Comparison of ENCODE assay signal across 27 mouse cellular contexts in genomic region chr4:72629416-72629815, GRCm38 (mm10).
DNase-seq lines count a peak whose midpoint lies in the region; ATAC-seq and TF ChIP-seq lines count a peak whose summit lies in the region.
"Had no signal": no experiment of that assay in that cellular context is flagged by ENCODE, and none has a peak within 500 bp of the region (broad histone marks: within the 10 kb centered on the region; RNA-seq: fewer than 3 reads in every experiment).

No protein-coding gene starts in this region.

- H3K9ac ChIP-seq in embryonic facial prominence, embryonic 14.5 days (ENCODE audit: low read depth, low read length), result no peak overlapping the region
- H3K9ac ChIP-seq in midbrain, embryonic 11.5 days (ENCODE audit: low read length), result no peak overlapping the region
- H3K9ac ChIP-seq in limb, embryonic 14.5 days (ENCODE audit: low read depth, low read length, severe bottlenecking), result no peak overlapping the region
- H3K9ac ChIP-seq in kidney, embryonic 14.5 days (ENCODE audit: low read depth, low read length), result no peak overlapping the region
- H3K9ac ChIP-seq: heart, embryonic 13.5 days; hindbrain, embryonic 14.5 days; kidney, embryonic 15.5 days; lung, embryonic 15.5 days; neural tube, embryonic 13.5 days had no signal

- no peak overlapping the region for H3K27ac ChIP-seq in embryonic facial prominence, embryonic 14.5 days (replicated peaks; ENCODE audit: low read depth, low read length)
- no peak overlapping the region for H3K27ac ChIP-seq in embryonic facial prominence, embryonic 10.5 days (replicated peaks)
- no peak overlapping the region for H3K27ac ChIP-seq in midbrain, embryonic 11.5 days (ENCODE audit: low read depth, low read length)
- H3K27ac ChIP-seq in midbrain, embryonic 10.5 days (replicated peaks), result no peak overlapping the region
- H3K27ac ChIP-seq in limb, embryonic 14.5 days (replicated peaks; ENCODE audit: low read depth, low read length), result no peak overlapping the region
- H3K27ac ChIP-seq in kidney, embryonic 14.5 days (ENCODE audit: low read depth, low read length), result no peak overlapping the region
- H3K27ac ChIP-seq: gastrocnemius, adult 2 months; heart, adult 2 months; heart, embryonic 13.5 days; hindbrain, embryonic 14.5 days; kidney, embryonic 15.5 days; lung, embryonic 15.5 days; neural tube, embryonic 13.5 days had no signal

- ATAC-seq in embryonic facial prominence, embryonic 14.5 days (ENCODE audit: low read depth), result no peak; the same call in 1 of the 2 replicates
- ATAC-seq in midbrain, embryonic 11.5 days (ENCODE audit: low FRiP score), result peak; percentile 72
- 0 out of 2 replicates have a peak, but pooled peaks have one; percentile 27 for ATAC-seq in limb, embryonic 14.5 days (ENCODE audit: low FRiP score, low read depth)
- ATAC-seq in kidney, embryonic 14.5 days (ENCODE audit: low FRiP score, low TSS enrichment), result no peak
- ATAC-seq: intestine, postnatal 0 days; Patski had no signal

- 63% methylated on average over 3 of the region's 3 CpGs for WGBS in embryonic facial prominence, embryonic 14.5 days
- WGBS in embryonic facial prominence, embryonic 10.5 days, result 56% methylated on average over 3 of the region's 3 CpGs
- WGBS in midbrain, embryonic 11.5 days, result 22% methylated on average over 3 of the region's 3 CpGs
- WGBS in midbrain, embryonic 10.5 days, result 33% methylated on average over 3 of the region's 3 CpGs
- 37% methylated on average over 3 of the region's 3 CpGs for WGBS in limb, embryonic 14.5 days
- 60% methylated on average over 3 of the region's 3 CpGs for WGBS in kidney, embryonic 14.5 days

- no peaks in the 10 kb centered on the region for H3K27me3 ChIP-seq in embryonic facial prominence, embryonic 14.5 days (replicated peaks; ENCODE audit: control insufficient read depth, insufficient read depth, low read length)
- H3K27me3 ChIP-seq in embryonic facial prominence, embryonic 10.5 days (replicated peaks; ENCODE audit: low read depth, poor library complexity, severe bottlenecking), result no peaks in the 10 kb centered on the region
- H3K27me3 ChIP-seq in midbrain, embryonic 11.5 days (ENCODE audit: control insufficient read depth, insufficient read depth, low read length), result peaks cover 4% of the 10 kb centered on the region; the same call in 1 of the 2 replicates
- H3K27me3 ChIP-seq in midbrain, embryonic 10.5 days (ENCODE audit: low read depth, poor library complexity, severe bottlenecking), result peaks cover 5% of the 10 kb centered on the region; the same call in 1 of the 2 replicates
- no peaks in the 10 kb centered on the region; the same call in 1 of the 2 replicates for H3K27me3 ChIP-seq in limb, embryonic 14.5 days (ENCODE audit: control insufficient read depth, insufficient read depth, low read length)
- H3K27me3 ChIP-seq in kidney, embryonic 14.5 days (ENCODE audit: control insufficient read depth, insufficient read depth, low read length), result no peaks in the 10 kb centered on the region
- H3K27me3 ChIP-seq: heart, embryonic 13.5 days; kidney, embryonic 15.5 days; lung, embryonic 15.5 days; neural tube, embryonic 13.5 days had no signal

- DNase-seq in embryonic facial prominence, embryonic 14.5 days (ENCODE audit: low spot score), result peak; percentile 22
- no peak for DNase-seq in embryonic facial prominence, embryonic 10.5 days (ENCODE audit: low spot score)
- no peak for DNase-seq in midbrain, embryonic 11.5 days (ENCODE audit: low spot score, missing footprints)
- no peak for DNase-seq in midbrain, embryonic 10.5 days (ENCODE audit: low spot score)
- no peak for DNase-seq in limb, embryonic 14.5 days (ENCODE audit: low spot score)
- no peak for DNase-seq in kidney, postnatal 25 days
- DNase-seq: adrenal gland, postnatal 25 days; cerebellum, adult 18-20 months; cerebellum, postnatal 10 days; gastrocnemius, adult 2 months; gastrocnemius, postnatal 36 days; heart, adult 2 months; heart, postnatal 10 days; kidney, postnatal 4 days; layer of hippocampus, postnatal 36 days; left cerebral cortex, postnatal 4 days; thymus, adult 2 months; thymus, postnatal 36 days had no signal

- TF ChIP-seq POLR2A in limb, embryonic 14.5 days (IDR thresholded peaks at IDR 0.05; ENCODE audit: borderline replicate concordance, extremely low read depth, insufficient read depth, insufficient read length), result no peak

- H3K9me3 ChIP-seq in embryonic facial prominence, embryonic 14.5 days (ENCODE audit: control insufficient read depth, low read length), result 0 out of 2 replicates have a peak, but pooled peaks cover 3% of the 10 kb centered on the region
- H3K9me3 ChIP-seq in embryonic facial prominence, embryonic 10.5 days, result no peaks in the 10 kb centered on the region
- no peaks in the 10 kb centered on the region for H3K9me3 ChIP-seq in midbrain, embryonic 11.5 days (ENCODE audit: control insufficient read depth, low read length)
- no peaks in the 10 kb centered on the region for H3K9me3 ChIP-seq in midbrain, embryonic 10.5 days (replicated peaks)
- peaks cover 7% of the 10 kb centered on the region; the same call in 1 of the 2 replicates for H3K9me3 ChIP-seq in limb, embryonic 14.5 days (ENCODE audit: control insufficient read depth, low read length)
- no peaks in the 10 kb centered on the region for H3K9me3 ChIP-seq in kidney, embryonic 14.5 days (ENCODE audit: control insufficient read depth, low read length)
- H3K9me3 ChIP-seq: heart, embryonic 13.5 days; kidney, embryonic 15.5 days; lung, embryonic 15.5 days; neural tube, embryonic 13.5 days had no signal

- no peaks in the 10 kb centered on the region for H3K4me1 ChIP-seq in embryonic facial prominence, embryonic 14.5 days (ENCODE audit: control insufficient read depth, insufficient read depth, low read length)
- peaks cover 3% of the 10 kb centered on the region; the same call in 1 of the 2 replicates for H3K4me1 ChIP-seq in embryonic facial prominence, embryonic 10.5 days
- no peaks in the 10 kb centered on the region for H3K4me1 ChIP-seq in midbrain, embryonic 11.5 days (ENCODE audit: control insufficient read depth, insufficient read depth, low read length)
- peaks cover 8% of the 10 kb centered on the region for H3K4me1 ChIP-seq in midbrain, embryonic 10.5 days
- H3K4me1 ChIP-seq in limb, embryonic 14.5 days (ENCODE audit: control insufficient read depth, insufficient read depth, low read length), result peaks cover 6% of the 10 kb centered on the region; the same call in 1 of the 2 replicates
- no peaks in the 10 kb centered on the region for H3K4me1 ChIP-seq in kidney, embryonic 14.5 days (ENCODE audit: control insufficient read depth, insufficient read depth, low read length)
- H3K4me1 ChIP-seq: heart, embryonic 13.5 days; kidney, embryonic 15.5 days; lung, embryonic 15.5 days; neural tube, embryonic 13.5 days had no signal

- no peak overlapping the region for H3K4me2 ChIP-seq in embryonic facial prominence, embryonic 14.5 days (ENCODE audit: low read depth, low read length)
- H3K4me2 ChIP-seq in midbrain, embryonic 11.5 days, result no peak overlapping the region
- no peak overlapping the region for H3K4me2 ChIP-seq in limb, embryonic 14.5 days (replicated peaks; ENCODE audit: low read depth, low read length, severe bottlenecking)
- H3K4me2 ChIP-seq in kidney, embryonic 14.5 days (replicated peaks; ENCODE audit: low read depth, low read length), result no peak overlapping the region
- H3K4me2 ChIP-seq: heart, embryonic 13.5 days; hindbrain, embryonic 14.5 days; kidney, embryonic 15.5 days; liver, embryonic 11.5 days; lung, embryonic 15.5 days; neural tube, embryonic 13.5 days had no signal

- no peaks in the 10 kb centered on the region for H3K36me3 ChIP-seq in embryonic facial prominence, embryonic 14.5 days (ENCODE audit: control insufficient read depth, insufficient read depth, low read length)
- H3K36me3 ChIP-seq in embryonic facial prominence, embryonic 10.5 days (replicated peaks), result no peaks in the 10 kb centered on the region
- no peaks in the 10 kb centered on the region for H3K36me3 ChIP-seq in midbrain, embryonic 11.5 days (ENCODE audit: control insufficient read depth, insufficient read depth, low read length)
- H3K36me3 ChIP-seq in midbrain, embryonic 10.5 days, result no peaks in the 10 kb centered on the region
- H3K36me3 ChIP-seq in limb, embryonic 14.5 days (ENCODE audit: control insufficient read depth, insufficient read depth, low read length), result no peaks in the 10 kb centered on the region
- no peaks in the 10 kb centered on the region for H3K36me3 ChIP-seq in kidney, embryonic 14.5 days (ENCODE audit: control insufficient read depth, insufficient read depth, low read length)
- H3K36me3 ChIP-seq: heart, embryonic 13.5 days; kidney, embryonic 15.5 days; lung, embryonic 15.5 days; neural tube, embryonic 13.5 days had no signal

- H3K4me3 ChIP-seq in embryonic facial prominence, embryonic 14.5 days (ENCODE audit: low read depth, low read length), result no peak overlapping the region
- no peak overlapping the region for H3K4me3 ChIP-seq in embryonic facial prominence, embryonic 10.5 days
- H3K4me3 ChIP-seq in midbrain, embryonic 11.5 days (ENCODE audit: low read depth, low read length), result no peak overlapping the region
- no peak overlapping the region for H3K4me3 ChIP-seq in midbrain, embryonic 10.5 days
- H3K4me3 ChIP-seq in limb, embryonic 14.5 days (replicated peaks; ENCODE audit: low read length), result no peak overlapping the region
- H3K4me3 ChIP-seq in kidney, embryonic 14.5 days (ENCODE audit: low read length), result no peak overlapping the region
- H3K4me3 ChIP-seq: gastrocnemius, adult 2 months; heart, adult 2 months; heart, embryonic 13.5 days; kidney, embryonic 15.5 days; lung, embryonic 15.5 days; neural tube, embryonic 13.5 days had no signal

Comparison
In these comparisons a context has a peak if more than half of its experiments do, and no peak if none do; other contexts are left out.
1. ATAC-seq: peak in midbrain, embryonic 11.5 days (single experiment) and limb, embryonic 14.5 days (single experiment); none in embryonic facial prominence, embryonic 14.5 days (single experiment) and kidney, embryonic 14.5 days (single experiment).